Mouse (Mus musculus): ENCODE measurements around the gene Irak2. TPM values are rescaled to one million over a fixed set of nuclear protein-coding genes. Genes with fewer than 3 reads are reported as not detected.
"Not testable (repeated sequence)": the region's sequence is repeated elsewhere in the genome, so short reads cannot be mapped to it uniquely, and the experiment has no call there.

Gene Irak2
- polyA plus RNA-seq, 1 experiment = not detected

DNA sequence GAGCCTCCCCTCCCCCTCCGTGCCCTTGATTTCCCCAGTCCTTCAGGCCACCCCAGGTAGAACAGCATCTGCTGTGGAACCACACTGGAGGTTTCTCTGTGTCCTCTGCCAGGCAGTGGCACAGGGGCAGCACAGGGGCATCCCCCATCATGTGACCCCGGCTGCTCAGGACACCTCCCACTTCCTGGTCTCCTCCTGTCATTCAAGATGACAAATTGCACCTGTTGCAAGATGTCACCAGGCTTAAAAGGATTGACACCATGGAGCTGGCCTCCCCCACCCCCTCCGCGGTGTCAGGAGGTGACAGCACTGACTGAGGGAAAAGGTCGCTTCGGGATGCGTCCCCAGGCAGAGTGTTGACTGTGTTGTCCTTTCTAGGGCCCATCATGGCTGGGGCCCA lies 31.6 kb downstream of the Irak2 start:
- WGBS = 88% methylated on average over 7 of the region's 7 CpGs
- TF ChIP-seq CTCF (IDR thresholded peaks at IDR 0.05; ENCODE audit: insufficient read depth, low read depth, low read length) (no peak), POLR2A (IDR thresholded peaks at IDR 0.05; ENCODE audit: insufficient read depth, low read depth, low read length) (no peak)
- peaks cover 11% of the 10 kb centered on the region; the same call in 1 of the 2 replicates for H3K4me1 ChIP-seq (ENCODE audit: control insufficient read depth, insufficient read depth, low read length)
- no peak overlapping the region for H3K4me3 ChIP-seq (ENCODE audit: insufficient read depth, low read depth, low read length)
- no peak overlapping the region for H3K27ac ChIP-seq (ENCODE audit: insufficient read depth, low read depth, low read length)

GRCm38 (mm10) chr6:113672029-113672428 lies 33.8 kb downstream of the Irak2 start:
- 89% methylated on average over 1 of the region's 1 CpGs for WGBS
- H3K27ac ChIP-seq (ENCODE audit: insufficient read depth, low read depth, low read length); H3K4me3 ChIP-seq (ENCODE audit: insufficient read depth, low read depth, low read length): not testable (repeated sequence)

DNA sequence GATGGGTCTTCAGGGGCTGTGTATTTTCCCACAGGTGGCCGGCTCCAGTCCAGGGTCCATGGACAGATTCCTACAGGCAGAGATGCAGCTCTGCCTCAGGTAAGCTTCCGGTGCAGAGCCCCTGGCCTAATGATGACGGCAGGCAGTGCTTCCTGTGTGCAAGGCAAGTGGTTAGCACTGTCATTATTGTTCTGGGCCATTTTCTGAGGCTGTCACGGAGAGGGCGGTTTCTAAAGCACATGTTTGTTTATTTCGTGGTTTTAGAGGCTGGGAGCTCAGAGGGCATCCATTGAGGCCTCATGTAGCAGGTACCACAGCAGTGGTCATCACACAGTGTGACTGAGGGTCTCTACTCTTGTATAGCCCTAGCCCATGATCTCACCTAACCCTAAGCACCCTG lies 34.7 kb downstream of the Irak2 start:
- Histone ChIP-seq H3K27ac (ENCODE audit: insufficient read depth, low read depth, low read length) (no peak overlapping the region), H3K4me1 (ENCODE audit: control insufficient read depth, insufficient read depth, low read length) (peaks cover 21% of the 10 kb centered on the region), H3K4me3 (ENCODE audit: insufficient read depth, low read depth, low read length) (no peak overlapping the region)
- TF ChIP-seq POLR2A (IDR thresholded peaks at IDR 0.05; ENCODE audit: insufficient read depth, low read depth, low read length) = no peak
- TF ChIP-seq CTCF (IDR thresholded peaks at IDR 0.05; ENCODE audit: insufficient read depth, low read depth, low read length) = no peak
- 85% methylated on average over 6 of the region's 6 CpGs for WGBS

More at GRCm38 (mm10) chr6:113672029-113672428, 33.8 kb downstream of the Irak2 start:
- peaks cover 13% of the 10 kb centered on the region for H3K4me1 ChIP-seq (ENCODE audit: control insufficient read depth, insufficient read depth, low read length)

DNA sequence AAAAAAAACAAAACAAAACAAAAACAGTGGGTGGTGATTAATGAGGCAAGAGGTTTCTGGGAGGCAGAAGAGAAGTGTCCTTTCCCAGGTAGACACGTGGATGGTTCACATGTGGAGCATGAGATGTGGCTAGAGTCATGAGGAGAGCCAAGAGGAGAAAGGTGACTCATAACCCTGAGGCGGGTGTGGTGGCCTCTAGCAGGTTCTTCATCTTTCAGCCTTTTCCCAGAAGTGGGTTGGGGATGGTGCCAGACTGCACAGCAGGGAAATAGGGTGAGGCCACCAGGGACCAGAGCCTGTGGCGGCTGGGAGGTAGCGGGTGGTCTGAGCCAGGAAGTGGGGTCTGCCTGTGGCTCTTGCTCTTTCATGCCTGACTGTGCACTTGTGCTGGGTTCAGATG lies 37.0 kb downstream of the Irak2 start:
- H3K27ac ChIP-seq (ENCODE audit: insufficient read depth, low read depth, low read length) = no peak overlapping the region
- WGBS = 84% methylated on average over 4 of the region's 4 CpGs
- H3K4me3 ChIP-seq (ENCODE audit: insufficient read depth, low read depth, low read length) = no peak overlapping the region
- peaks cover 10% of the 10 kb centered on the region for H3K4me1 ChIP-seq (ENCODE audit: control insufficient read depth, insufficient read depth, low read length)
- TF ChIP-seq CTCF (IDR thresholded peaks at IDR 0.05; ENCODE audit: insufficient read depth, low read depth, low read length) = no peak

- Histone ChIP-seq H3K4me1 (ENCODE audit: control insufficient read depth, insufficient read depth, low read length) (peaks cover 10% of the 10 kb centered on the region), H3K27ac (ENCODE audit: insufficient read depth, low read depth, low read length) (no peak overlapping the region), H3K4me3 (ENCODE audit: insufficient read depth, low read depth, low read length) (no peak overlapping the region)
- TF ChIP-seq POLR2A (IDR thresholded peaks at IDR 0.05; ENCODE audit: insufficient read depth, low read depth, low read length) (no peak), CTCF (IDR thresholded peaks at IDR 0.05; ENCODE audit: insufficient read depth, low read depth, low read length) (no peak)
- whole genome bisulfite sequencing = 96% methylated on average over 9 of the region's 9 CpGs
These were observed 37.7 kb downstream of the Irak2 start for GRCm38 (mm10) chr6:113675991-113676390.

GRCm38 (mm10) chr6:113677070-113677734 lies 38.9 kb downstream of the Irak2 start:
- Histone ChIP-seq H3K4me1 (ENCODE audit: control insufficient read depth, insufficient read depth, low read length) (peaks cover 10% of the 10 kb centered on the region), H3K27ac (ENCODE audit: insufficient read depth, low read depth, low read length) (no peak overlapping the region; the same call in 1 of the 2 replicates), H3K4me3 (ENCODE audit: insufficient read depth, low read depth, low read length) (no peak overlapping the region)
- TF ChIP-seq POLR2A (IDR thresholded peaks at IDR 0.05; ENCODE audit: insufficient read depth, low read depth, low read length) (no peak), CTCF (IDR thresholded peaks at IDR 0.05; ENCODE audit: insufficient read depth, low read depth, low read length) (no peak)
- 51% methylated on average over 14 of the region's 14 CpGs for WGBS

DNA sequence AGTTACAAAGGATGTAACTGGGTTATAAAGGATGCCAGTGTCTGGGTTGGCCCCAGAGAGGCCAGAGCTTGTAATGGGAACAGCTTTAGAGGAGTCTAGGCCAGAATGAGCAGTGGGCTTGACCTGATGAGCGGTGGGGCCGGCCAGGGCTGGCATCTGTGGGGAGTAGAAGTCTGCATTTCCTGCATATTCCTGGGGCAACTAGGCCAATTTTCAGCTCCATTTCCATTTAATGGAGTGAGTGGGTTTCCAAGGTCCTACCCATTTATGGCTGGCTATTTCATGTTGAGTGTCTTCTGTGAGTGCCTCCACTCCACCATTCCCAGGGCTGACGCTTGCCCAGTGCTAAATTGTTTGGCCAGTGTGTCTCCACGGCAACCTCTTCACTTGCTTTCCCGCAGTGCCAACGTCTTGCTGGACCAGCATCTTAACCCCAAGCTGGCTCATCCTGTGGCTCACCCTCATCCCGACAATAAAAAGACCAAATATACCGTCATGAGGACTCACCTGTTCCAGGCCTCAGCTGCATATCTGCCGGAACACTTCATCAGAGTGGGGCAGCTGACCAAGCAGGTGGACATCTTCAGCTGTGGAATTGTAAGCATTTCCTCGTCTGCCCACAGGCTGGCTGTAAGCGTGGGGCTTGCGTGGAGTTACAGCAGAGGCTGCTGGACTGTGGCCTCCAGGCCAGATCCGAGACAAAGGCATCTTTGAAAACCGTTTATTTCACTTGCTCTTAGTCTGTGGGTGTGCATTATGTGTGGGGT lies 40.2 kb downstream of the Irak2 start:
- Histone ChIP-seq H3K27ac (ENCODE audit: insufficient read depth, low read depth, low read length) (no peak overlapping the region), H3K4me1 (ENCODE audit: control insufficient read depth, insufficient read depth, low read length) (peaks cover 10% of the 10 kb centered on the region), H3K4me3 (ENCODE audit: insufficient read depth, low read depth, low read length) (no peak overlapping the region)
- WGBS = 71% methylated on average over 14 of the region's 14 CpGs
- TF ChIP-seq POLR2A (IDR thresholded peaks at IDR 0.05; ENCODE audit: insufficient read depth, low read depth, low read length) (no peak), CTCF (IDR thresholded peaks at IDR 0.05; ENCODE audit: insufficient read depth, low read depth, low read length) (no peak)

- WGBS = 87% methylated on average over 9 of the region's 9 CpGs
- H3K4me1 ChIP-seq (ENCODE audit: control insufficient read depth, insufficient read depth, low read length) = peaks cover 10% of the 10 kb centered on the region
- no peak overlapping the region for H3K4me3 ChIP-seq (ENCODE audit: insufficient read depth, low read depth, low read length)
- H3K27ac ChIP-seq (ENCODE audit: insufficient read depth, low read depth, low read length) = no peak overlapping the region
- TF ChIP-seq CTCF (IDR thresholded peaks at IDR 0.05; ENCODE audit: insufficient read depth, low read depth, low read length) (no peak), POLR2A (IDR thresholded peaks at IDR 0.05; ENCODE audit: insufficient read depth, low read depth, low read length) (no peak)
These were observed 41.8 kb downstream of the Irak2 start for GRCm38 (mm10) chr6:113679993-113680566.

DNA sequence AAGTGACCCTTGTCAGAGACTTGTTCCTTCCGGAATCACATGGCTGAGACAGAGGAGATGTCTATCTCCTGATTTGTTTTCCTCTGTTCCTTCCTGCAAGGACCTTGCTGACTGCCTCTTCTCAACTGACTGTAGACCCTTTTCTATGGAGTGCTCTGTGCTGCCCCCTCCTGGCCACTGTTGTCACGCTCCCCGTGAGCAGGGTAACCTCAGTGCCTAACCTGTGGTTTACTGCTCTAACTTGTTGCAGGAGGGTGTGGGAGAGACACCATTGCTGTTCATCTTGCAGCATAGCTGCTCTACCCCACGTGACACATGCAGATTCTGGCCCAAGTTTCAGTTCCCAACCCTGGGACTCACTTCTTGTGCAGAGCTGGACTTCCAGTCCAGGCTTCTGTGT lies 43.0 kb downstream of the Irak2 start:
- H3K27ac ChIP-seq (ENCODE audit: insufficient read depth, low read depth, low read length) = no peak overlapping the region
- H3K4me3 ChIP-seq (ENCODE audit: insufficient read depth, low read depth, low read length) = no peak overlapping the region
- no peak for TF ChIP-seq POLR2A (IDR thresholded peaks at IDR 0.05; ENCODE audit: insufficient read depth, low read depth, low read length)
- peak; percentile 62; the same call in 1 of the 2 replicates for TF ChIP-seq CTCF (IDR thresholded peaks at IDR 0.05; ENCODE audit: insufficient read depth, low read depth, low read length)
- H3K4me1 ChIP-seq (ENCODE audit: control insufficient read depth, insufficient read depth, low read length) = peaks cover 10% of the 10 kb centered on the region
- WGBS = 27% methylated on average over 4 of the region's 4 CpGs

All from olfactory bulb, adult 2 months (tissue).